Mouse (Mus musculus): ENCODE data around the gene Dcpp2. TPM values are rescaled to one million over a fixed set of nuclear protein-coding genes. Genes with fewer than 3 reads are reported as not detected.
"Not testable (repeated sequence)": the region's sequence is repeated elsewhere in the genome, so short reads cannot be mapped to it uniquely, and the experiment has no call there.

Gene Dcpp2
- total RNA-seq, 2 experiments from 2014 or later, result not detected

DNA sequence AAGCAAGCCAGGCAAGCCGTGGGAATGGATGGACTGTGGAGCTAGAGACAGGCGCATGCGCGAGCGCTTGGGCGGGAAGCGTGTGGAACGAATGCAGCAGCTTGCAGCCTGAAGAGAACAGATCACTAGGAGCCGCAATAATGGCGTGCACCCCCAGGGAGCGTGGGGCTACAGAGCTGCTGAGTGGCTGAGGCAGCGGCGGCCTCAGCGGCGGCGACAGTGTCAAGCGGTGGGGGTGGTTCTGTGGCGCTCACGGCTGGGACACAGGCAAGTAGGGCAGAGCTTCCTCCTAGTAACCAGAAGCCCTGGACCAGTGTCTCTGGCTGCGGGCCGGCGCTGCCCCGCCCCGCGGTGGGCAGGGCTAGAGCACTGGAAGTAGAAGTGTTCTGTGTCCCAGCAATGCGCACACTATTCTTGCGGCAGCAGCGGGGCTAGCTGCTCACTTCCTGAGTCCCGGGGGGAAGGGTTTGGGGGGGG lies 43.9 kb downstream of the Dcpp2 start:
- ATAC-seq (ENCODE audit: poor library complexity, severe bottlenecking), result peak; percentile 99

- 0 out of 2 replicates have a peak, but pooled peaks have one; percentile 41 for ATAC-seq (ENCODE audit: poor library complexity, severe bottlenecking)
These were observed 44.4 kb downstream of the Dcpp2 start for GRCm38 (mm10) chr17:23925090-23925493.

- no peak for ATAC-seq (ENCODE audit: poor library complexity, severe bottlenecking)
These were observed 50.5 kb downstream of the Dcpp2 start for GRCm38 (mm10) chr17:23931157-23931556.

DNA sequence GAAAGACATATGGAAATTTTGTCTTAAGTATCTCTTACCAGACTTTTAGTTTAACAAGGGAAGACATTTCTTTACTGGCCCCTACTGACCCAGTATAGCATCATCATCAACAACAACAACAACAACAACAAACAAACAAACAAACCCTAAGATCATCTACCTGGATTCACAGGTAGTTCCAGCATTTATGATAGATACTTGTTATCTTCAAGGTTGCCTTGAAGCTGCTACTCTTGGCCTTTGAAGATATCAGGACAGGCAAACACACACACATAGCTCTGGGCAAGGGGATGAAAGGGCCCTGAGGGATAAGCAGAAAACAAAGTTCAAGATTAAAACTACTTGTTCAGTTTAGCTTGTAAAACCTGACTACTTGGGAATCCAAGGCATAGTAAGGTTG lies 60.7 kb downstream of the Dcpp2 start, which contains the start of gene Sbp:
Gene Sbp, plus strand, starts transcription at position 301 of the 400 bp plus-strand sequence.
- no peak for ATAC-seq (ENCODE audit: poor library complexity, severe bottlenecking)

DNA sequence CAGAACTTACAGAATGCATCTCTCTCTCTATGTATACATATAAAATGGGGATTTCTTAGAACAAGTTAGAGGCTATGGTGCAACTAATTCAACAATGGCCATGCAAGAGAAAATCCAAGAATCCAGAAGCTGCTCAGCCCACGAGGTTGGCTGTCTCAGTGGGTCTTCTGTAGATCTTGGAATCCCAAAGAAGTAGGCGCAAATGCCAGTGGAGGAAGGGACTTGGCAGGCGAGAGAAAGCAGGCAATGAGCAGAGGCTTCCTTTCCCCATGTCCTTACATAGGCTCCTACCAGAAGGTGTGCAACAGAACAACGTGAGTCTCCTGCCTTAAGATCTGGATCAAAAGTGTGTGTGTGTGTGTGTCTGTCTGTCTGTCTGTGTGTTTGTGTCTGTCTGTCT lies 66.8 kb downstream of the Dcpp2 start:
- ATAC-seq (ENCODE audit: poor library complexity, severe bottlenecking), result not testable (repeated sequence)

- no peak for ATAC-seq (ENCODE audit: poor library complexity, severe bottlenecking)
These were observed 68.4 kb downstream of the Dcpp2 start for GRCm38 (mm10) chr17:23949068-23949467.

Other genes starting within 250 kb of the Dcpp2 start
- 22.6 and 32.1 TPM in 2 replicates for gene Mmp25, start 235.6 kb upstream of the Dcpp2 start, total RNA-seq (2015)
- gene Mmp25, start 235.6 kb upstream of the Dcpp2 start, total RNA-seq (2017), result 14.0 and 19.5 TPM in 2 replicates
- not detected in 2 replicates for gene Bicdl2, start 220.4 kb upstream of the Dcpp2 start, total RNA-seq (2015)
- gene Bicdl2, start 220.4 kb upstream of the Dcpp2 start, total RNA-seq (2017), result 0.45 TPM in 1 of 2 replicates, not detected in the other
- 67.4 and 97.1 TPM in 2 replicates for gene Hcfc1r1, start 207.3 kb upstream of the Dcpp2 start, total RNA-seq (2015)
- 38.1 and 52.4 TPM in 2 replicates for gene Hcfc1r1, start 207.3 kb upstream of the Dcpp2 start, total RNA-seq (2017)
- 26.5 and 26.8 TPM in 2 replicates for gene Thoc6, start 207.0 kb upstream of the Dcpp2 start, total RNA-seq (2015)
- gene Thoc6, start 207.0 kb upstream of the Dcpp2 start, total RNA-seq (2017), result 38.5 and 45.2 TPM in 2 replicates
- 1.8 and 5.8 TPM in 2 replicates for gene Tnfrsf12a, start 203.4 kb upstream of the Dcpp2 start, total RNA-seq (2015)
- gene Tnfrsf12a, start 203.4 kb upstream of the Dcpp2 start, total RNA-seq (2017), result 5.9 and 7.7 TPM in 2 replicates
- gene Cldn6, start 201.6 kb upstream of the Dcpp2 start, total RNA-seq (2015), result not detected in 2 replicates
- not detected in 2 replicates for gene Cldn6, start 201.6 kb upstream of the Dcpp2 start, total RNA-seq (2017)
- not detected in 2 replicates for gene Cldn9, start 196.9 kb upstream of the Dcpp2 start, total RNA-seq (2015)
- gene Cldn9, start 196.9 kb upstream of the Dcpp2 start, total RNA-seq (2017), result not detected in 2 replicates
- gene 1520401A03Rik, start 158.1 kb upstream of the Dcpp2 start, total RNA-seq (2015), result not detected in 2 replicates
- gene 1520401A03Rik, start 158.1 kb upstream of the Dcpp2 start, total RNA-seq (2017), result not detected in 2 replicates
- gene Pkmyt1, start 154.5 kb upstream of the Dcpp2 start, total RNA-seq (2015), result 31.1 and 32.2 TPM in 2 replicates
- 15.9 and 16.6 TPM in 2 replicates for gene Pkmyt1, start 154.5 kb upstream of the Dcpp2 start, total RNA-seq (2017)
- gene Paqr4, start 140.0 kb upstream of the Dcpp2 start, total RNA-seq (2015), result 3.3 and 4.1 TPM in 2 replicates
- gene Paqr4, start 140.0 kb upstream of the Dcpp2 start, total RNA-seq (2017), result 7.6 and 10.1 TPM in 2 replicates
- gene Kremen2, start 135.0 kb upstream of the Dcpp2 start, total RNA-seq (2015), result not detected in 2 replicates
- gene Kremen2, start 135.0 kb upstream of the Dcpp2 start, total RNA-seq (2017), result not detected in 2 replicates
- gene Flywch1, start 109.3 kb upstream of the Dcpp2 start, total RNA-seq (2015), result 3.1 and 3.7 TPM in 2 replicates
- gene Flywch1, start 109.3 kb upstream of the Dcpp2 start, total RNA-seq (2017), result 7.7 and 12.0 TPM in 2 replicates
- gene Flywch2, start 94.8 kb upstream of the Dcpp2 start, total RNA-seq (2015), result 0.66 TPM in 1 of 2 replicates, not detected in the other
- gene Flywch2, start 94.8 kb upstream of the Dcpp2 start, total RNA-seq (2017), result 0.92 TPM in 1 of 2 replicates, not detected in the other
- gene Srrm2, start 90.3 kb upstream of the Dcpp2 start, total RNA-seq (2015), result 210 and 224 TPM in 2 replicates
- 81.2 and 117 TPM in 2 replicates for gene Srrm2, start 90.3 kb upstream of the Dcpp2 start, total RNA-seq (2017)
- gene Elob, start 51.7 kb upstream of the Dcpp2 start, total RNA-seq (2015), result 283 and 294 TPM in 2 replicates
- 113 and 140 TPM in 2 replicates for gene Elob, start 51.7 kb upstream of the Dcpp2 start, total RNA-seq (2017)
- gene Prss33, start 44.8 kb upstream of the Dcpp2 start, total RNA-seq (2015), result not detected in 2 replicates
- not detected in 2 replicates for gene Prss33, start 44.8 kb upstream of the Dcpp2 start, total RNA-seq (2017)
- not detected in 2 replicates for gene Prss32, start 37.0 kb upstream of the Dcpp2 start, total RNA-seq (2015)
- gene Prss32, start 37.0 kb upstream of the Dcpp2 start, total RNA-seq (2017), result not detected in 2 replicates
- gene Prss41, start 36.7 kb upstream of the Dcpp2 start, total RNA-seq (2015), result not detected in 2 replicates
- gene Prss41, start 36.7 kb upstream of the Dcpp2 start, total RNA-seq (2017), result not detected in 2 replicates
- not detected in 2 replicates for gene Prss21, start 12.8 kb upstream of the Dcpp2 start, total RNA-seq (2015)
- not detected in 2 replicates for gene Prss21, start 12.8 kb upstream of the Dcpp2 start, total RNA-seq (2017)
- not detected in 2 replicates for gene Dcpp1, start within 50 bp of the Dcpp2 start, total RNA-seq (2015)
- gene Dcpp1, start within 50 bp of the Dcpp2 start, total RNA-seq (2017), result not detected in 2 replicates
- not detected in 2 replicates for gene Dcpp3, start 36.6 kb downstream of the Dcpp2 start, total RNA-seq (2015)
- not detected in 2 replicates for gene Dcpp3, start 36.6 kb downstream of the Dcpp2 start, total RNA-seq (2017)
- not detected in 2 replicates for gene Sbp, start 60.8 kb downstream of the Dcpp2 start, total RNA-seq (2015)
- gene Sbp, start 60.8 kb downstream of the Dcpp2 start, total RNA-seq (2017), result not detected in 2 replicates
- not detected in 2 replicates for gene Sbpl, start 74.4 kb downstream of the Dcpp2 start, total RNA-seq (2015)
- not detected in 2 replicates for gene Sbpl, start 74.4 kb downstream of the Dcpp2 start, total RNA-seq (2017)
- gene Prss30, start 99.7 kb downstream of the Dcpp2 start, total RNA-seq (2015), result 1.2 and 2.5 TPM in 2 replicates
- gene Prss30, start 99.7 kb downstream of the Dcpp2 start, total RNA-seq (2017), result 0.89 and 1.2 TPM in 2 replicates
- not detected in 2 replicates for gene Prss22, start 117.2 kb downstream of the Dcpp2 start, total RNA-seq (2015)
- not detected in 2 replicates for gene Prss22, start 117.2 kb downstream of the Dcpp2 start, total RNA-seq (2017)
- gene Prss27, start 157.3 kb downstream of the Dcpp2 start, total RNA-seq (2015), result not detected in 2 replicates
- not detected in 2 replicates for gene Prss27, start 157.3 kb downstream of the Dcpp2 start, total RNA-seq (2017)
- 12.0 and 16.7 TPM in 2 replicates for gene Kctd5, start 192.6 kb downstream of the Dcpp2 start, total RNA-seq (2015)
- gene Kctd5, start 192.6 kb downstream of the Dcpp2 start, total RNA-seq (2017), result 17.3 and 17.7 TPM in 2 replicates

Data from megakaryocyte, adult 5-6 weeks (primary cell).